Mouse (Mus musculus): Measurements from ENCODE around the gene Iqgap2. TPM values are rescaled to one million over a fixed set of nuclear protein-coding genes. Genes with fewer than 3 reads are reported as not detected.

Iqgap2 gene
- polyA plus RNA-seq, 1 experiment from 2014 or later: 4.0 TPM

- Histone ChIP-seq H3K36me3 (ENCODE audit: control insufficient read depth, insufficient read depth) (no peaks in the 10 kb centered on the region), H3K9me3 (ENCODE audit: control insufficient read depth, low read length) (no peaks in the 10 kb centered on the region), H3K4me3 (replicated peaks; ENCODE audit: low read length) (no peak overlapping the region), H3K9ac (replicated peaks; ENCODE audit: low read depth, low read length) (no peak overlapping the region), H3K4me1 (replicated peaks; ENCODE audit: control insufficient read depth, insufficient read depth, low read length) (no peaks in the 10 kb centered on the region), H3K4me2 (ENCODE audit: low read length) (no peak overlapping the region), H3K27me3 (replicated peaks; ENCODE audit: control insufficient read depth, insufficient read depth, low read length) (no peaks in the 10 kb centered on the region), H3K27ac (ENCODE audit: low read length) (no peak overlapping the region)
- ATAC-seq: no peak
- 46% methylated on average over 6 of the region's 6 CpGs for WGBS
These were observed 93.0 kb downstream of the Iqgap2 start for GRCm38 (mm10) chr13:95798721-95799120.

- Histone ChIP-seq H3K4me2 (ENCODE audit: low read length) (no peak overlapping the region), H3K9me3 (ENCODE audit: control insufficient read depth, low read length) (no peaks in the 10 kb centered on the region), H3K36me3 (ENCODE audit: control insufficient read depth, insufficient read depth) (no peaks in the 10 kb centered on the region), H3K27me3 (replicated peaks; ENCODE audit: control insufficient read depth, insufficient read depth, low read length) (no peaks in the 10 kb centered on the region), H3K27ac (ENCODE audit: low read length) (no peak overlapping the region), H3K4me1 (replicated peaks; ENCODE audit: control insufficient read depth, insufficient read depth, low read length) (no peaks in the 10 kb centered on the region), H3K4me3 (replicated peaks; ENCODE audit: low read length) (no peak overlapping the region), H3K9ac (replicated peaks; ENCODE audit: low read depth, low read length) (no peak overlapping the region)
- no peak for ATAC-seq
- WGBS: 94% methylated on average over 2 of the region's 2 CpGs
These were observed 94.2 kb downstream of the Iqgap2 start for GRCm38 (mm10) chr13:95797530-95797929.

- Histone ChIP-seq H3K4me1 (replicated peaks; ENCODE audit: control insufficient read depth, insufficient read depth, low read length) (no peaks in the 10 kb centered on the region), H3K36me3 (ENCODE audit: control insufficient read depth, insufficient read depth) (no peaks in the 10 kb centered on the region), H3K9ac (replicated peaks; ENCODE audit: low read depth, low read length) (no peak overlapping the region), H3K4me2 (ENCODE audit: low read length) (no peak overlapping the region), H3K4me3 (replicated peaks; ENCODE audit: low read length) (no peak overlapping the region), H3K27me3 (replicated peaks; ENCODE audit: control insufficient read depth, insufficient read depth, low read length) (no peaks in the 10 kb centered on the region), H3K27ac (ENCODE audit: low read length) (no peak overlapping the region), H3K9me3 (ENCODE audit: control insufficient read depth, low read length) (no peaks in the 10 kb centered on the region)
- 82% methylated on average over 8 of the region's 8 CpGs for whole genome bisulfite sequencing
- no peak for ATAC-seq
These were observed 97.4 kb downstream of the Iqgap2 start for GRCm38 (mm10) chr13:95794346-95794745.

GRCm38 (mm10) chr13:95790883-95791282 lies 100.8 kb downstream of the Iqgap2 start:
- 77% methylated on average over 6 of the region's 6 CpGs for WGBS
- H3K9me3 ChIP-seq (ENCODE audit: control insufficient read depth, low read length): no peaks in the 10 kb centered on the region
- H3K36me3 ChIP-seq (ENCODE audit: control insufficient read depth, insufficient read depth): no peaks in the 10 kb centered on the region
- 0 out of 2 replicates have a peak, but pooled peaks cover 3% of the 10 kb centered on the region for H3K4me1 ChIP-seq (replicated peaks; ENCODE audit: control insufficient read depth, insufficient read depth, low read length)
- H3K4me3 ChIP-seq (replicated peaks; ENCODE audit: low read length): no peak overlapping the region
- ATAC-seq: no peak
- H3K4me2 ChIP-seq (ENCODE audit: low read length): no peak overlapping the region
- no peaks in the 10 kb centered on the region for H3K27me3 ChIP-seq (replicated peaks; ENCODE audit: control insufficient read depth, insufficient read depth, low read length)
- no peak overlapping the region for H3K9ac ChIP-seq (replicated peaks; ENCODE audit: low read depth, low read length)
- H3K27ac ChIP-seq (ENCODE audit: low read length): no peak overlapping the region

GRCm38 (mm10) chr13:95788631-95789376 lies 102.9 kb downstream of the Iqgap2 start:
- ATAC-seq: no peak
- H3K27me3 ChIP-seq (replicated peaks; ENCODE audit: control insufficient read depth, insufficient read depth, low read length): no peaks in the 10 kb centered on the region
- no peaks in the 10 kb centered on the region for H3K36me3 ChIP-seq (ENCODE audit: control insufficient read depth, insufficient read depth)
- no peak overlapping the region for H3K4me3 ChIP-seq (replicated peaks; ENCODE audit: low read length)
- WGBS: 71% methylated on average over 10 of the region's 10 CpGs
- no peaks in the 10 kb centered on the region for H3K9me3 ChIP-seq (ENCODE audit: control insufficient read depth, low read length)
- H3K4me1 ChIP-seq (replicated peaks; ENCODE audit: control insufficient read depth, insufficient read depth, low read length): 0 out of 2 replicates have a peak, but pooled peaks cover 3% of the 10 kb centered on the region
- no peak overlapping the region for H3K27ac ChIP-seq (ENCODE audit: low read length)
- no peak overlapping the region for H3K9ac ChIP-seq (replicated peaks; ENCODE audit: low read depth, low read length)
- no peak overlapping the region for H3K4me2 ChIP-seq (ENCODE audit: low read length)

GRCm38 (mm10) chr13:95782969-95783332 lies 108.8 kb downstream of the Iqgap2 start:
- ATAC-seq: no peak
- H3K9ac ChIP-seq (replicated peaks; ENCODE audit: low read depth, low read length): no peak overlapping the region
- H3K27ac ChIP-seq (ENCODE audit: low read length): no peak overlapping the region
- H3K9me3 ChIP-seq (ENCODE audit: control insufficient read depth, low read length): no peaks in the 10 kb centered on the region
- no peaks in the 10 kb centered on the region; the same call in 1 of the 2 replicates for H3K4me1 ChIP-seq (replicated peaks; ENCODE audit: control insufficient read depth, insufficient read depth, low read length)
- H3K36me3 ChIP-seq (ENCODE audit: control insufficient read depth, insufficient read depth): no peaks in the 10 kb centered on the region
- H3K4me3 ChIP-seq (replicated peaks; ENCODE audit: low read length): no peak overlapping the region
- H3K27me3 ChIP-seq (replicated peaks; ENCODE audit: control insufficient read depth, insufficient read depth, low read length): no peaks in the 10 kb centered on the region
- WGBS: 24% methylated on average over 2 of the region's 2 CpGs
- no peak overlapping the region for H3K4me2 ChIP-seq (ENCODE audit: low read length)

- Histone ChIP-seq H3K36me3 (ENCODE audit: control insufficient read depth, insufficient read depth) (no peaks in the 10 kb centered on the region), H3K27me3 (replicated peaks; ENCODE audit: control insufficient read depth, insufficient read depth, low read length) (no peaks in the 10 kb centered on the region), H3K4me1 (replicated peaks; ENCODE audit: control insufficient read depth, insufficient read depth, low read length) (no peaks in the 10 kb centered on the region; the same call in 1 of the 2 replicates), H3K9ac (replicated peaks; ENCODE audit: low read depth, low read length) (no peak overlapping the region), H3K4me3 (replicated peaks; ENCODE audit: low read length) (no peak overlapping the region), H3K27ac (ENCODE audit: low read length) (no peak overlapping the region), H3K9me3 (ENCODE audit: control insufficient read depth, low read length) (no peaks in the 10 kb centered on the region), H3K4me2 (ENCODE audit: low read length) (no peak overlapping the region)
- no peak for ATAC-seq
- WGBS: 61% methylated on average over 15 of the region's 15 CpGs
These were observed 109.3 kb downstream of the Iqgap2 start for GRCm38 (mm10) chr13:95782311-95782968.

- Histone ChIP-seq H3K9ac (replicated peaks; ENCODE audit: low read depth, low read length) (no peak overlapping the region), H3K4me3 (replicated peaks; ENCODE audit: low read length) (no peak overlapping the region), H3K9me3 (ENCODE audit: control insufficient read depth, low read length) (no peaks in the 10 kb centered on the region), H3K27me3 (replicated peaks; ENCODE audit: control insufficient read depth, insufficient read depth, low read length) (no peaks in the 10 kb centered on the region), H3K27ac (ENCODE audit: low read length) (no peak overlapping the region), H3K4me1 (replicated peaks; ENCODE audit: control insufficient read depth, insufficient read depth, low read length) (peaks cover 6% of the 10 kb centered on the region), H3K4me2 (ENCODE audit: low read length) (no peak overlapping the region), H3K36me3 (ENCODE audit: control insufficient read depth, insufficient read depth) (no peaks in the 10 kb centered on the region)
- ATAC-seq: no peak
- 86% methylated on average over 7 of the region's 7 CpGs for WGBS
These were observed 111.7 kb downstream of the Iqgap2 start for GRCm38 (mm10) chr13:95780038-95780437.

GRCm38 (mm10) chr13:95779261-95779660 lies 112.5 kb downstream of the Iqgap2 start:
- no peak overlapping the region for H3K4me3 ChIP-seq (replicated peaks; ENCODE audit: low read length)
- no peaks in the 10 kb centered on the region for H3K36me3 ChIP-seq (ENCODE audit: control insufficient read depth, insufficient read depth)
- no peaks in the 10 kb centered on the region for H3K9me3 ChIP-seq (ENCODE audit: control insufficient read depth, low read length)
- no peak overlapping the region for H3K4me2 ChIP-seq (ENCODE audit: low read length)
- peaks cover 9% of the 10 kb centered on the region for H3K4me1 ChIP-seq (replicated peaks; ENCODE audit: control insufficient read depth, insufficient read depth, low read length)
- H3K27ac ChIP-seq (ENCODE audit: low read length): no peak overlapping the region
- ATAC-seq: no peak
- no peaks in the 10 kb centered on the region for H3K27me3 ChIP-seq (replicated peaks; ENCODE audit: control insufficient read depth, insufficient read depth, low read length)
- 94% methylated on average over 8 of the region's 8 CpGs for WGBS
- H3K9ac ChIP-seq (replicated peaks; ENCODE audit: low read depth, low read length): no peak overlapping the region
